Mouse (Mus musculus) thymus, postnatal 10 days (tissue): ENCODE measurements around the gene Pola1.

Source experiments
- DNase-seq, 2 experiments: peaks; one replicate each; pipeline ENCODE4 v3.0.0; 2021; ENCODE audit warnings: low spot score in 2 of 2

Pola1 gene

GRCm38 (mm10) chrX:93631657-93632449 is at the start of gene Pola1:
TSS of gene Pola1 (minus strand) at chrX:93632155.
- DNase-seq: peak; percentile 50 to 53

- DNase-seq: no peak
Observed at GRCm38 (mm10) chrX:93676228-93676627, 44.3 kb upstream of the Pola1 start.

- peak; percentile 51 to 54 for DNase-seq
Observed at GRCm38 (mm10) chrX:93674836-93675795, 43.2 kb upstream of the Pola1 start.

GRCm38 (mm10) chrX:93674432-93674831 is 42.5 kb upstream of the Pola1 start:
- no peak for DNase-seq

- DNase-seq: no peak
Observed at GRCm38 (mm10) chrX:93664787-93665186, 32.8 kb upstream of the Pola1 start.

GRCm38 (mm10) chrX:93663919-93664586 is 32.1 kb upstream of the Pola1 start:
- DNase-seq: no peak

- DNase-seq: no peak
Observed at GRCm38 (mm10) chrX:93655153-93655552, 23.2 kb upstream of the Pola1 start.

- DNase-seq: no peak
Observed at GRCm38 (mm10) chrX:93654218-93655002, 22.5 kb upstream of the Pola1 start, which contains the start of gene Pcyt1b. TSS of gene Pcyt1b (plus strand) at chrX:93654863.

GRCm38 (mm10) chrX:93650738-93651137 is 18.8 kb upstream of the Pola1 start:
- no peak for DNase-seq

GRCm38 (mm10) chrX:93644022-93644421 is 12.1 kb upstream of the Pola1 start:
- no peak for DNase-seq

GRCm38 (mm10) chrX:93643600-93643999 is 11.6 kb upstream of the Pola1 start:
- DNase-seq: no peak

- DNase-seq: no peak
Observed at GRCm38 (mm10) chrX:93634861-93635375, 3.0 kb upstream of the Pola1 start.

GRCm38 (mm10) chrX:93630256-93630655 is 1.7 kb downstream of the Pola1 start:
- no peak for DNase-seq

- DNase-seq: no peak
Observed at GRCm38 (mm10) chrX:93602214-93602613, 29.7 kb downstream of the Pola1 start.

GRCm38 (mm10) chrX:93594283-93594682 is 37.7 kb downstream of the Pola1 start:
- DNase-seq: no peak

GRCm38 (mm10) chrX:93580931-93581330 is 51.0 kb downstream of the Pola1 start:
- DNase-seq: no peak

- DNase-seq: no peak
Observed at GRCm38 (mm10) chrX:93557171-93557570, 74.8 kb downstream of the Pola1 start.

GRCm38 (mm10) chrX:93539779-93540178 is 92.2 kb downstream of the Pola1 start:
- no peak for DNase-seq

- no peak for DNase-seq
Observed at GRCm38 (mm10) chrX:93502865-93503353, 129.0 kb downstream of the Pola1 start.

- no peak for DNase-seq
Observed at GRCm38 (mm10) chrX:93497597-93497996, 134.4 kb downstream of the Pola1 start.

- peak in 1 of 2 experiments; percentile 3 for DNase-seq
Observed at GRCm38 (mm10) chrX:93465711-93466110, 166.2 kb downstream of the Pola1 start.
